Mouse (Mus musculus) E14TG2a.4 (cell line): ENCODE measurements around the gene Gatd1.
"Not testable (repeated sequence)": the region's sequence is repeated elsewhere in the genome, so short reads cannot be mapped to it uniquely, and the experiment has no call there.

Experiments
- CTCF ChIP-seq: conservative IDR thresholded peaks from 2 replicates; pipeline ENCODE4 v1.5.1; 2014; ENCODE audit warnings: low read length
- NANOG ChIP-seq: IDR thresholded peaks from 2 replicates; pipeline ENCODE4 v1.6.1; 2014; ENCODE audit warnings: borderline replicate concordance, low read length, mixed read lengths
- POU5F1 ChIP-seq: IDR thresholded peaks from 2 replicates; pipeline ENCODE4 v1.6.1; 2014; ENCODE audit warnings: low read length, borderline replicate concordance

- TF ChIP-seq CTCF, POU5F1, NANOG: not testable (repeated sequence)
These were observed 6.3 kb downstream of the Gatd1 start for GRCm38 (mm10) chr7:141407670-141408069.
